Mouse (Mus musculus): ENCODE measurements around the gene Sufu.

Sufu gene

DNA sequence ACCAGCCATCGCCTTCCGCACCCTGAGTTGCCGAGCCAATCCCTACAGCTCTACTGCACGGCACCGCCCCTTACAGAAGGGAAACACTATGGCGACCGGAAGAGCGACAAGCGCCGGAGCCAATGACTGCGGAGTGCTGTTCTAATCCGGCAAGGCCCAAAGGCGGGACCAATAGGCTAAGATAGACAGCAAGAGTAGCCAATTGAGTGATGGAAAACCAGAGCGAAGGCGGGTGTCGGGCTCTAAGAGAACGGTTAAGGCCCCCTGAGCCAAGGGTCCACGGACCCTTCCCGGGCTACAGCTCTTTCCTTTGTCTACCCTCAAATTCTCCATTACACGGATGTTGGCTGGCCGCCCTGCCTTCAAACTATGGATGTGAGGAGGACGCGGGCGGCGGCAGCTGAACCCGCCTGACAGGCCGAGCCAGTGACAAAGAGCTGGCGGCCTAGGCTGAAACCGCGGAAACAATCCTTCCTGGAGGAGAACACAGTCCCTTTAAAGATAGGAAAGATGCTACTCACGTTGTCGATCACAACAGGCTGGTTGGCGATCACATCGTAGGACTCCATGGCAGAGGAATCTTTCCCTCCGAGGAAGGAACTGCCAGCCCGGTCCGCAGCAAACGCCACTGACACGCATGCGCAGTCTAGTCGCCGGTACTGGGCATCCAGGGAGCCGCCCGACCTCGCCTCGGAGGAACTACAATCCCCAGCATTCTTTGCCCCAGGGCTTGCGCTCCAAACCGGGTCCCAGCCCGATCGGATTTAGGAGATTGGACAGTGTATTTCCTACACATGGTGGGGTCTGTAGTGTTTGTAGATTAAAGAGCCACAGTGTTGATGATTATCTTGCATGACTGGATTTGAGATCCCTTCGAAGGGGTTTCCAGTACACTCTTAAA, 1.3 kb upstream of the Sufu start, which contains the start of gene Actr1a:
Gene Actr1a (minus strand): TSS at position 640 of the 901 bp plus-strand sequence.
- DNase-seq: peak; percentile 91 to 92

DNA sequence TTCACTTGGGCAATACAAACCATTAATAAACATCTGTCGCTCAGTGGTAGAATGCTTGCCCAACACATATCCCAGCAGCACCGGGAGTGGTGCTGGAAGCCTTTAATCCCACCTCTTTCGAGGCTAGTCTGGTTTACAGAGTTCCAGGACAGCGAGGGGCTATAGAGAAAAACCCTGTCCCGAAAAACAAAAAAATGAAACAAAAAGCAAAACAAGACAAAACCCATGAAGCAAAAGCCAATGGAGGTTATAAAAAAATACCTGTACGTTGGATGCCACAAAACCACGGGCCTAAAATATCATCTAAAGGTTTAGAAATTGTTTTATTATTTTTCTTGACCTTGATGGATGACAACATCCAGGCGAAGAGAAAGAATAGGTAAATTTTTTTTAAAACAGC, 587 bp upstream of the Sufu start:
- DNase-seq: no peak

DNA sequence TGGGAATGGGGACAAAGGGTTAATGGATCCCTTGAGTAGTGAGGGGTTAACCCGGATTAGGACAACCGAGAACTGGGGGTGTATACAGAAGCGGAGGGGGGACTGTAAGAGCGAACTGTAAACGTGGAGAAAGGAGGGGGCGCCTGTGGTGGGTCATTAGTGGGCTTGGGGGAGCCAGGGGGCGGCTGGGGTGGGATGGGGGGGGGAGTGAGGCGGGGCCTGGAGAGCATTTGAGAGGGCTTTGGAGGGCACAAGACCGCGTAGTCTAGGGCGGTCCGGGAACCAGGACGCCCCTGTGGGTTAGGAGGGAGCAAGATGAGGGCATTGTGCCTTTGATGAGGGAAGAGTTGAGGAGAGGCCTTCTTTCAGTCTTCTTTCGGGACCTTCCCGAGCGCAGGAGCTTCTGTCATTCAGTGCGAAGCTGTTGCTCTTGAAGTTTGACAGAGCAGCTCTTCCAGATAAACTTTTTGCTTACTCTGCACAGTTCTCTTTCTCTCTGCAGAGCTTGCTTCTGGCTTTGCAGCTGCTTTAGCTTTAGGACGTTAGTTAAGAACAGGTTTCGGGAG, 823 bp downstream of the Sufu start:
- DNase-seq: no peak

DNA sequence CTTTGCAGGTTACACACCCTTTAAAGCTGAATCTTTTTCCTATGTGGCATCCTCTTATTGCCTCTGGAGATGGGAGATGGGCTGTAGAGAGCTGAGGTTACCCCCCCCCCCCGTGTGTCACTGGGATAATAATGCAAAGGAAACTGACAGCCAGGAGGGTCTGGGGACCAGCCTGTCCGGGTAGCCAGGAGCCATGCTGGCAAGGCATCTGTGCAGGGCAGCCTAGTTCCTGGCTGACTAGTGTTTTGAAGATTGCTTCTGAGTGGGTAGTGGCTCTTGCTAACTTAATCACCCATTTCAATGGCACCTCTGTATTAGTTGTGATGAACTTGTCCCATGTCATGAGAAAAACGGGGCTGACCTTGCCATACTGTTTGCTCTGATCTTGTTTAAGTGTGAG, 1.7 kb downstream of the Sufu start:
- no peak for DNase-seq

DNA sequence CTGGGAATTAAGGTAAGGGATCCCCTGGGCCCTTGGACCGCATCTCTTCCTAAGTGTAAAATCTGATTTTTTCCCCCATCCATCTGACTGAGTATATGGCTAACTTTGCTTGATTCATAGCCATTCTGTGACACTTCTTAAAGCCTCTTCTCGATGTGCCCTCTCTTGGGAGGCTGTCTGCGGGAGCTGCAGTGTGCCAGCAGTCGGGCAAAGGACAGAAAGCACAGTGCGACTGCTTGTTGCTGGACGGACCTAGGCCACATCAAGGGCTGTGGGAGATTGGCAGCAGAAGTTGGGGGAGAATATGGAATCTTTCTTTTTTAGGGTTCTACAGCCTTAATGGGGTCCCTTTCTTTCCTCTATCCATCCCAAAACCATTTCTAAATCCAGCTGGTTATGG, 2.7 kb downstream of the Sufu start:
- no peak for DNase-seq

DNA sequence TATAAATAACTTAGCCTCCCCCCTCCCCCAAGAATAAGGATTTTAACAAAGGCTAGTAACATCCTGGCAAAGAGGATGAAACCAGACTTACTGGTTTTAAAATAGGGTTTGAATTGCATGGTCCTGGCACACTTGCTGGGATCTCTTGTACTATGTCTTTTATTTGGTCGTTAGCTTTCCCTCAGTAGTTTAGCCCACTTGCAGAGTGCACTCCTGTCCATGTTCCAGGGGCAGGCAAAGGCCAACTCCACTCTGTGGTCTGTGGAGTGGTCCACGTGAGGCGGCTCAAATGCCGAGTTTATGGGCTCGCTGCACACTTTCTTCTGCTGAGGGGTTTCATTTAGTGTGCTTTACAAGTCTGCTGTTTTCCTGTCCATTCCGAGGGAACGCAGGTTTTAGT, 3.2 kb downstream of the Sufu start:
- no peak for DNase-seq

DNA sequence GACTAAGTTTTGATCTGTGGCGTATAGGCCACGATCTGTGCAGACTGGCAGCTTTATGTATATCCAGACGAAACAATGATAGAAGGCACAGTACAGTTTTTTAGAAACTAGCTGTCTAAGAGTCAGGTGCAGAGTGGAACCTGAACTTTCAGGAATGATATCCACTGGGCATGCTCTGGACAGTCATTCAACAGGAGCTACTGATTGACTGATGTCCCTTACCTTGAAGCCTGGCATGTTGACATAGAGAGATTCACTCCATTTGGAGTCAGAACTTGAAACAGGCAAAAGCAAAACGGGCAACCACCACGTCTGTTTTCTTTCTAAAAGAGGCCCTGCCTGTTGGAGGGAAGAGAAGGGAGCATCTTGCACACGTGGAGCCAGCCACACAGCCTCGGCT, 3.9 kb downstream of the Sufu start:
- DNase-seq: no peak

DNA sequence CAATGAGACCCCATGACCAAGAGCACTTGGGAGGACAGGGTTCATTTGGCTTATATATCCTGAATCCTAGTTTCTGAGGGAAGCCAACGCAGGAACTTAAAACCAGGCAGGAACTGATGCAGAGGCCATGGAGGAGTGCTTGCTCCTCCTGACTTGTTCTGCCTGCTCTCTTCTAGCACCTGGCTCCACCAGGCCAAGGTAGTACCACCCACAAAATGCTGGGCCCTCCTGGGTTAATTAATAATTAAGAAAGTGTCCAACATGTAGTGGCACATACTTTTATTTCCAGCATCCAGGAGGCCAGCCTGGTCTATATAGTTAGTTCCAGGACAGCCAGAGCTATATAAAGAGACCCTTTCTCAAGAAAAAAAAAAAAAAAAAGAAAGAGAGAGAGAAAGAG, 7.3 kb downstream of the Sufu start:
- no peak for DNase-seq

DNA sequence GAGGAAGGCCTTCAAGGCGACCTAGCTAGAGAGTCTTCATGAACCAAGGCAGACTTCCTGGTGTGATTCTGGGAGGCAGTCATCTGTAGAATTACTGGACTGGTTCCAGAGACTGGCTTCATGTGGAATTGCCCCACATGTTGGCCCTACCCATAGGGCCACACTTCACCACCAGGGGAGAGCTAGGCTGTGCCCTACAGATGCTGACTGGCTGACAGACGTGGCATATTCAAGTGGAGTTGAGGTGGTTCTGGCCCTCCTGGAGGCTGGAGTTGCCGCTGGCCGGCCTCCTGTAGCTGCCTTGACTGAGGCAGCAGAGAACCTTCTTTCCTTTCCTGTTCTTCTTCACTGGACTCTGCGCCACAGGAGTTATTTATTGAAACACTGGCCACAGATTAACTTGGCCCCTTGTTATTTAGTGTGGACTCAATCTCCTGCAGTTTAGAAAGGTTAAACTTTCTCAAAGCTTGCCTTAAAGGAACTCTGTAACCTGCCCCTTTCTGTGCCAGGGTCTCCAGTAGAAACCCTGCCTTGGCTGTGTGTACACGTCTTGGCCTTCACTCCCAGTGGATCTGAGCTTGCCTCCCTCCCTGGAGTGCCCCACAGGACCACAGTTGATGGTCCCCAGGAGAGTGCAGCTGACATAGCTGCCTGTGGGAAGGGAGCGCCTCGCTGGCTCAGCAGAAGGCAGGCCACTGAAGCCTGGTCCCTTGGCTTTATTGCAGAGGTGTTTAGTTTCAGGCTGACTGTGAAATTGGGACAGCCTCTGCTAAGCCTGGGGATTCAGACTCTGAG, 10.1 kb downstream of the Sufu start:
- DNase-seq: no peak

DNA sequence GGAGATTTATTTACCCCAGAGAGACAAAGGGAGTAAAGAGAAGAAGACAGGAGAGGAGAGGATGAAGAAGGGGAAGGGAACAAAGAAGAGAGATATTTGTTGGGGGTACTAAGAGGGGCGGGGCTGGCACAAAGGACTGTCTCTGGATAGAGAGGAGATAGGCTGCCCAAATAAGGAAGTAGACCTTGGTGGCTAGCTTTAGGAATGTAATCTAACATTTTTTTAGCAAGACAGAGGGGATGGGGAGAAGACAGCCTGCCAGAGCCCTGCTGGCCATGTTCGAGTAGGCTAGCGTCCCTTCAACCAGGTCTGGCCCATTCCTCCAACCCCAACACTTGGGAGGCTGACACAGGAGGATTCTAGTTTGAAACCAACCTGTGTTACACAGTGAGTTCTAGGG, 12.8 kb downstream of the Sufu start:
- no peak for DNase-seq

DNA sequence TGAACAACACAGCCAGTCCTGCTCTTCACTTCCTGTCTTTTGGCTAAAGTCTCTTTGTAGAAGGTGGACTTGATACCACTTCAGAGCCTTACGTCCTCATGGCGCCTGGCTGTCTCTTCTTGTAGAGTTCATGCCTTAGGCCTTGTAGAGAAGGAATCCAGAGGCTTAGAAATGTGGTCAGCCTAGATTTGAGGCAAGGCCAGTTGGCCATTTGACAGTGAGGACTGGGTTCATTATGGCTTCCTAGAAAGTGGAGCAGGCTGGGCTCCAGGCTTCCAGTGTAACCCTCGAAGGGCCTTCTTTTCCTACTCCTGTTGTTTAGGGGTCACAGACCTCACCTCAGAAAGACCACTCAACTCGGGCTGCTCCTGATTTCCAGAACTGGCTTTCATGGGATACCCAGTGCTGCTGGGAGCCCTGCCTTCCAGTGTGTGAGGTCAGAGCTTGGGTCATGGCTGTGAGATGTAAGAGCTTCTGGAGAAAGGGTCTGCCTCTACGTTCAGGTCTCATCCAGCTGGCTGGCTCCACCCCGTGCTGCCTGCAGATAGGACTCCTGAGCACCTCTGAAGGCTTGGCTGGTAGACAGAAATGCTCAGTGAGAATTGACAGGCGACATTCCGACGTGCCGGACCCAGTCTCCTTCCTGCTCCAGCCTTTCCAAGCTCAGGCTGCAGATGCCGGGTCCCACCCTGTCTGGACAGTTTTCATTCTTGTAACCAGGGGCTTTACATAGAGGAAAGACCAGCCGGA, 15.5 kb downstream of the Sufu start:
- no peak for DNase-seq

DNA sequence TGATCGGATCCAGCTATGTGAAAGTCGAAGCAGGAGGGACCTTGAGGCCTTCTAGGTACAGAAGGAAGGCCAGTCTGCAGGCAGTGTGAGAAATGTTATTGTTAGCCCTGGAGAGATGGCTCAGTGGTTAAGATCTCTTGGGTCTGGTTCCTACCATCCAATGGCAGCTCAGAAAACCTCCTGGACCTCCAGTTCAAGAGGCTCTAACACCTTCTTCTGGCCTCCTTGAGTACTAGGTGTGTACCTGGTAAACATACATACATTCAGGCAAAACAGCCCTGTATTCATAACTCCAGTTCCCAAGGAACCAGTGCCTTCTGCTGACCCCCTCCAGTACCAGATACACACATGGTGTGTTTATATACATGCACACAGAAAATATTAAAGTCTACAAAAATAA, 17.3 kb downstream of the Sufu start:
- DNase-seq: no peak

DNA sequence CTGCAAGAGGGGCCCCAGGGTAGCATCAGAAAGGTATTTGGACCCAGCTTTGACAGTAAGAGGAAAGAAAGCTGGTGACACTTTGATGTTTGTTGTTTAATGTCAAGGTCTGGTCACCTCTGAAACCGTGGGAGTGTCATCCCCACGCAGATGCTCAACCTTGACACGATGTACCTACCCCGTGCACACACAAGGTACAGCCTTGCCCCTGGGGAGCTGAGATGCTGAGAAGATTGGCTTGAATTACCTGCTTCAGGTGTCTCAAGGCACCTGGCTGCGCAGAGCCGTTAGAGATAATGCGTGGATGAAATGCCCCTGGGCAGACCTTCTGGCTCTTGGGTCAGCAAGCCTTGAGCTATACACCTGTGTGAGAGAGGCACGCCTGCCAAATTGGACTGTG, 17.8 kb downstream of the Sufu start:
- no peak for DNase-seq

DNA sequence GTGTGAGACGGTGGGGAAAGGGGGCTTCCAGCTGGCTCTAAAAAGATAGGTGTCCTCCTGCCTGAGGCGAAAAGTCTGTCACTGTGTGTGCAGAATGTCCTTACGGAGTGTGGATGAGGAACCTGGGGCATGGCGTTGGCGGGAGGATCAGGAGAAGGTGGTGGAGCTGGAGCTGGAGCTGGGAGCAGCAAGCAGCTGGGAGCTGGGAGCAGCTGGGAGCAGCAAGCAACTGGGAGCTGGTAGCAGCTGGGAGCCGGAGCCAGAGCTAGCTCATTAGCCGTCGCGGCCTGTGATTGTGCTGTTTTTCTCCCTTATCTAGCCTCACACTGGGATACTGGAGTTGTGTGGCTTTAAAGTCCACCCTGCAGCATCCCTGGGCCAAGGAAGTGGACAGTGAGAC, 19.6 kb downstream of the Sufu start:
- DNase-seq: no peak

DNA sequence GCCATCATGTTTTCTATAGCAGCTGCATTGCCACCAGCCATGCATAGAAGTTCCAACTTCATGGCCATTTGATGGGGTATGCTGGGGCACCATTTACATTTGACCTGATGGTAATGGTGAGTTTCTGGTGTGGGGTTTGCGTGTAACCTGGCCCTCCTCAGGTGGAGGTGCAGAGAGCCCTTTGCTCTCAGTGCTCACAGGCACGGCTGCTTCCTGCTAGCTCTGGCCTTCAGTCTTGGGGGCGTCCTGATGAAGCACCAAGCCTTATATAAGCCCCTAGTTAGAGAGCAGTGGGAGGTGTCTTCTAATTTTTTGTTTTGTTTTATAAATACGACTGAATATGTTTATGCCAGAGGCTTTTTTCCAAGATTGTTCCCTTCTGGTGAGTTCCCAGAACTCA, 21.4 kb downstream of the Sufu start:
- DNase-seq: no peak

DNA sequence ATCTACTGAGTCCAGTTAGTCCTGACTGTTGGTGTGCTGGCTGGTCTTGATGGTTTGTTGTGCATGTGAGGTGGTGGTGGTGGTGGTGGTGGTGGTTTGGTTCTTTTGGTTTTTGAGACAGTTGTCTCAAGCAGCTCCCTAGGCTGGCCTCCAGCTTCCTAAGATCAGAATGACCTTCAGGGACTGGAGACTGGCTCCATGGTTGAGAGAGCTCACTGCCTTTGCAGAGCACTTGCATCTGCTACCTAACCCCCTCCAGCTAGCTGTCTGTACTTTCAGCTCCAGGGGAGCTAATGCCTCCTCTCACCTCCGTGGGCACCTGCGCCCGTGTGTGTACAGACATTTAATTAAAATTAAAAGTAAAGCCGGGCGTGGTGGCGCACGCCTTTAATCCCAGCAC, 23.7 kb downstream of the Sufu start:
- DNase-seq: no peak

DNA sequence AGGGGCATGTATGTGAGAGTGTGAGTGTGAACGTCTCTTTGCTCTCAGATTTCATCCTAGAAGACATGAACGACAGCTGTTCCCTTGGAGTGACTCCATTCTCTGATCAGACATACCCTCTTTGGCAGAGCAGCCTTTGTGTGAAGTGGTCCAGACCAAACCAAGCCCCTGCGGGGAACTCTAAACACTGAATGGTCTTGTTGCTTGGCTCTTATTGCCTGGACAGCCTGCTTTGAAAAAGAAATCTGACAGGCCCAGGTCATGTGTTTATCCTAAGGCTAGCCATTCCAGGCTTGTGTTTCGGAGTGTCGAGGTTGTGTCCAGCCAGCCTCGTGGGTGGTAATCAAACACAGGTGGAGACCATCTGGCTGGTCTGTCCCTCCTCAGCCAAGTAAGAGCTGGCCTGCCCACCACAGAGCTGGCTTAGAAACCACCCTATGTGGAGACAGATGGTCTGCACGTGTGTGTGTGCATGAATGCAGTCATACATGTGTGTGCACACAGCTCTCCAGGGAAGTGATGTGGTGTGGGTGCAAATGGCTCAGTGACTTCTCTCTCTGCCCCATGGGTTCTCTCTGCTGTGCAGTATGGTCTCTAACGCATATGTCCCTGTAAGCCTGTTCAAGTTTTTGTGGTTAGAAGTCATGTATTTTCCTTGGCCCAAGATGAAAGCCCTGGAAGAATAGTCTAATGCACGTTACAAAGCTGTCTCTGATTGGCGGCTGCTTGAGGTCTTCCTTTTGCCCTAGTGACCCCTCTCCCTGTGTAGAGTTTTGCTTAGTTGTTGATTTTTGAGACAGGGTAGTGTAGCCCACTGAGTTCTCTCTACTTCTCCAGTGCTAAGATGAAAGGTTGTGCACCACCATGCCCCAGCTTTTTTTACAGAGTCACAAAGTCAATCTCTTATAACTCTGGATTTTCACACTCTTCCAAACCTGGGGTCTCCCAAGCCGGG, 26.0 kb downstream of the Sufu start:
- DNase-seq: no peak

DNA sequence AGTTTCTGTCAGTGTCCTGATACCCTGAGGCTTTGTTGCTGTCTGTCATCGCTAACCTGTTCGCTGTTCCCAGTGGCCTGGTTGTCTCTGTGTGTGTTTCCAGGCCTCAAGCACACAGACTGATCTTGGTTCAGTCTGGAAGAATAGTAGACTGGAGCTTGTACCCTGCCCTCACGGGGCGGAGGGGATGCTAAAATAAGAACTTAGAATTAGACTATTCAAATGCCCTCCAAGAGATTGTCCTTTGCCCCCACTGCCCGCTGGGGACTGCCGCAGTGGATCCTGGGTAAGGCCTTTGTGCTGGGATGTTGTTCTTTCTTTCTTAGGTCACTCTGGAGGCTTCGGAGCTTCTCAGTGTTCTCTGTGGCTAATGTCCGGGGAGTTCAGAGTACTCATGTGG, 28.6 kb downstream of the Sufu start:
- no peak for DNase-seq

DNA sequence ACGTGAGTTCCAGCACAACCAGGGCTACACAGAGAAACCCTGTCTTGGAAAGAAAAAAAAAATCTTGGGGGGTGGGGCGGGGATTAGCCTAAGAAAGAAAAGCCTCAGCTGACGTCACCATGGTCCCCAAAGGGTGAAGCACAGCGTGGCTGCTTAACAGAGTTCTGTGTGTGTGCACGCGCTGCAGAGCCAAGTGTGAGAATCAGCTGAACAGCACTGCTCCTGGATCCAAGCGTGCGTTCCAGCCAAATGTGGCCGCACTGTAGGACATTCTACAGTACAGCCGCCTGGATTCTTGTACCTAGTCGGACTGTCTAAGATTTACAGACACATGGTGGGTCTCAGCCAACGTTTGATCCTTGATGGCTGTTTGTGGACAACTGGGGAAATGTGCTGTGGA, 29.8 kb downstream of the Sufu start:
- DNase-seq: no peak

DNA sequence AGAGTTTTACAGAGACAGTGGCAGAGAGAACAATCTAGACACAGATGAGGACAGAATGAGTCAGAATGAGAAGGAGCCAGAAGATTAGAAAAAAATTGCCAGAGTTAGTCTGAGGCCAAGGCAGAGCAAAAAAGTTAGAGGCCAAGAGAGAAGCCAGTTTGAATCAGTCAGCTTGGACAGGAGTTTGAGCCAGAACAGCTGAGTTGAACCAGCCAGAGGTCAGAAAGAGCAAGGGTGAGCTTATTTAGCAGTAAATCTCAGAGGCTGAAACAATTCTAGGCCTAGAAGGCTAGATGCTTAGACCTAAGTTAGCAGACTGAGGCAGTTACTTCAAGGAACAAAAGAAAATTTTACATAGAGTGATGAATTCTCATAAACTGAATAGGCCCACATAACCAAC, 32.6 kb downstream of the Sufu start:
- DNase-seq: no peak

DNA sequence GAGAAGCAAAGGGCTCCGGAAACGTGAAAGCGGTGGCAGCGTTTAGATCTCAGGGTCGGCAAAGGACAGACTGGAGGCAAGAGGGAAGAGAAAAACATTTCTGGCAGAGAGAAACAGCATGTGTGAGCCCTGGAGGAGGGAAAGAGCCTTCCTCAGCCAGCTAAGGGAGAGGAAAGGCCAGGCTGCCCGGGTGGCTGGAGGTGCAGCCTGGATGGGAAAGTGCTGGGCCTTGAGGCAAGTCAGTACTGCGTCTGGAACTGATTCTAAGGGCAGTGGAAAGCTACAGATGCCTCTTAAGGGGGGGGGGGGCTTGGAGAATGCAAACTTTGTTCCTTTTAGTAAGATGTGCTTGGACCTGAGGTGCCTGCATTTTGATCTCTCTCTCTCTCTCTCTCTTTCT, 37.0 kb downstream of the Sufu start:
- DNase-seq: no peak

DNA sequence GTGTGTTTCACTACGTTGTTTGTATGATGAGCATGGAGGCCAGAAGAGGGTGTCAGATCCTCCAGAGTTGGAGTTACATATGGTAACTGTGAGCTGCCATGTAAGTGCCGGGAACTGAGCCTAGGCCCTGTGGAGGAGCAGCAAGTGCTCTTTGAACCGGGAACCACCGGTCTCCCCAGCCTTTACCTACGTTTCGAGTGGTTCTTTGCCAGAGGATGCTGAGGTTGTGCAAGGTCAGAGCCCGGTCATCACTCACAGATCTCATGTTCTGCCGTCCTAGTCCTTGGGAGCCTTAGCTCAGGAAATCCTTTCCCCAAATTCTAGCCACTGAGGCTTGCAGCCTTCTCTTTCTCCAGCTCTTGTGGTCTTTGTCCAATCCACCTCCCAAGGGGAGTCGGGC, 37.5 kb downstream of the Sufu start:
- no peak for DNase-seq

All from spleen, adult 18-20 months (tissue).